Mouse (Mus musculus) thymus, postnatal 36 days (tissue): ENCODE data around the gene Ak5.

ENCODE experiments used
- DNase-seq, 2 experiments: peaks; one replicate each; pipeline ENCODE4 v3.0.0; 2022; ENCODE audit warnings: mixed read lengths in 2 of 2

Ak5 gene

GRCm38 (mm10) chr3:152564516-152565113 is 103.5 kb downstream of the Ak5 start:
- DNase-seq, result no peak

- no peak for DNase-seq
Measured at GRCm38 (mm10) chr3:152563833-152564232, 104.3 kb downstream of the Ak5 start.

- DNase-seq, result no peak
Measured at GRCm38 (mm10) chr3:152561708-152562107, 106.5 kb downstream of the Ak5 start.

- no peak for DNase-seq
Measured at GRCm38 (mm10) chr3:152559295-152559694, 108.9 kb downstream of the Ak5 start.

GRCm38 (mm10) chr3:152558106-152558505 is 110.1 kb downstream of the Ak5 start:
- no peak for DNase-seq

- no peak for DNase-seq
Measured at GRCm38 (mm10) chr3:152557659-152558058, 110.5 kb downstream of the Ak5 start.

GRCm38 (mm10) chr3:152556919-152557318 is 111.2 kb downstream of the Ak5 start:
- DNase-seq, result no peak

GRCm38 (mm10) chr3:152556435-152556834 is 111.7 kb downstream of the Ak5 start:
- DNase-seq, result no peak

GRCm38 (mm10) chr3:152555216-152555615 is 112.9 kb downstream of the Ak5 start:
- no peak for DNase-seq

GRCm38 (mm10) chr3:152554366-152554765 is 113.8 kb downstream of the Ak5 start:
- DNase-seq, result no peak

GRCm38 (mm10) chr3:152552641-152553040 is 115.5 kb downstream of the Ak5 start:
- no peak for DNase-seq

- no peak for DNase-seq
Measured at GRCm38 (mm10) chr3:152550528-152551115, 117.5 kb downstream of the Ak5 start.

- DNase-seq, result no peak
Measured at GRCm38 (mm10) chr3:152550031-152550430, 118.1 kb downstream of the Ak5 start.

GRCm38 (mm10) chr3:152544921-152545320 is 123.2 kb downstream of the Ak5 start:
- DNase-seq, result no peak

GRCm38 (mm10) chr3:152542298-152542697 is 125.9 kb downstream of the Ak5 start:
- no peak for DNase-seq

- DNase-seq, result no peak
Measured at GRCm38 (mm10) chr3:152530344-152530743, 137.8 kb downstream of the Ak5 start.

GRCm38 (mm10) chr3:152529058-152529972 is 138.8 kb downstream of the Ak5 start:
- no peak for DNase-seq

GRCm38 (mm10) chr3:152526721-152527120 is 141.4 kb downstream of the Ak5 start:
- DNase-seq, result no peak

GRCm38 (mm10) chr3:152523315-152523638 is 144.9 kb downstream of the Ak5 start:
- no peak for DNase-seq

GRCm38 (mm10) chr3:152522634-152523314 is 145.4 kb downstream of the Ak5 start:
- DNase-seq, result peak; percentile 33 to 71

GRCm38 (mm10) chr3:152521054-152521453 is 147.1 kb downstream of the Ak5 start:
- no peak for DNase-seq

- DNase-seq, result no peak
Measured at GRCm38 (mm10) chr3:152520074-152520473, 148.1 kb downstream of the Ak5 start.

- no peak for DNase-seq
Measured at GRCm38 (mm10) chr3:152519556-152519955, 148.6 kb downstream of the Ak5 start.
